Mouse (Mus musculus): ENCODE measurements around the gene Gm10382.

DNA sequence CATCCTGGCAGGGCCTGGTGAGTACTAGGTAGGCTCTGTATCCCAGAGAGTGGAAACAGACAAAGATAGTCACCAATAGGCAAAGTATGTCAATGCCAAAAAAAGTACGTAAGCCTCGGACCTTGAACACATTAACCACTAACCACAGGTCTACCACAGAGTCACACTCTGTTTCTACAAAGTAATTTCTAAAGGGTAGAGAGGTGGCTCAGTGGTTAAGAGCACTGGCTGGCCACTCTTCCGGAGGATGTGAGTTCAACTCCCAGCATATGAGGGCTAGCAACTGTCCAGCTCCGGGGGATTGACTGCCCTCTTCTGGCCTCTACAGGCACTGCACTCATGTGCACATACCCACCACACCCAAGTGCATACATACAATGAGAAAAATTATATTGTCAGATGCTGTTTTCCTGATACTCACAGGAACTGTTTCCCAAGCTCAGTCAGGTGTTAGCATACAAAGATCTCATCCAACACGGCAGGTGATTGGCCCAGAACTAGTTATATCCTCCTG, 36.3 kb upstream of the Gm10382 start:
- TF ChIP-seq CTCF (IDR thresholded peaks at IDR 0.05; ENCODE audit: control insufficient read depth, insufficient read depth, insufficient read length) (no peak), USF1 (IDR thresholded peaks at IDR 0.05; ENCODE audit: low read depth) (no peak), MYOG (IDR thresholded peaks at IDR 0.05; ENCODE audit: control insufficient read depth, extremely low read depth, insufficient read length) (no peak), CEBPB (IDR thresholded peaks at IDR 0.05; ENCODE audit: low read depth) (no peak), FOSL1 (IDR thresholded peaks at IDR 0.05; ENCODE audit: insufficient read depth, low read length, poor library complexity, severe bottlenecking) (no peak), MAX (IDR thresholded peaks at IDR 0.05) (no peak), MYOD1 (IDR thresholded peaks at IDR 0.05; ENCODE audit: control insufficient read depth, insufficient read length, low read depth) (no peak)
